Comparison of ENCODE assay signal across 8 mouse cellular contexts in genomic region chr7:6918267-6918666, GRCm38 (mm10).
DNase-seq lines count a peak whose midpoint lies in the region; ATAC-seq and TF ChIP-seq lines count a peak whose summit lies in the region.

No protein-coding gene starts in this region.

- peak; percentile 63 for TF ChIP-seq CTCF in liver, embryonic 14.5 days (IDR thresholded peaks at IDR 0.05; ENCODE audit: low read depth)

- no peaks in the 10 kb centered on the region for H3K9me3 ChIP-seq in ES-E14 (ENCODE audit: control insufficient read depth, insufficient read depth, low read depth, low read length)
- no peaks in the 10 kb centered on the region for H3K9me3 ChIP-seq in forebrain, embryonic 15.5 days
- no peaks in the 10 kb centered on the region for H3K9me3 ChIP-seq in liver, embryonic 14.5 days (ENCODE audit: control insufficient read depth, low read length)
- no peaks in the 10 kb centered on the region for H3K9me3 ChIP-seq in neural tube, embryonic 15.5 days (replicated peaks)

- no peaks in the 10 kb centered on the region for H3K36me3 ChIP-seq in ES-E14 (ENCODE audit: control insufficient read depth, insufficient read depth, low read length, poor library complexity, severe bottlenecking)
- H3K36me3 ChIP-seq in forebrain, embryonic 15.5 days, result no peaks in the 10 kb centered on the region
- H3K36me3 ChIP-seq in liver, embryonic 14.5 days (replicated peaks; ENCODE audit: control insufficient read depth, insufficient read depth, low read depth), result no peaks in the 10 kb centered on the region
- H3K36me3 ChIP-seq in neural tube, embryonic 15.5 days, result no peaks in the 10 kb centered on the region

- H3K27ac ChIP-seq in ES-E14 (ENCODE audit: insufficient read depth, low read depth, low read length, poor library complexity, severe bottlenecking), result no peak overlapping the region
- H3K27ac ChIP-seq in forebrain, embryonic 15.5 days (replicated peaks), result no peak overlapping the region
- no peak overlapping the region for H3K27ac ChIP-seq in liver, embryonic 14.5 days
- H3K27ac ChIP-seq in neural tube, embryonic 15.5 days (replicated peaks), result peak overlapping the region; percentile 54

- peak; percentile 78 for DNase-seq in ES-E14 (ENCODE audit: low read depth, low spot score)
- peak; percentile 73 for DNase-seq in cerebellum, adult 11 months
- DNase-seq in heart, postnatal 14 days, result peak; percentile 85 to 88
- DNase-seq in kidney, postnatal 4 days, result peak; percentile 96 to 97
- DNase-seq in liver, embryonic 14.5 days (ENCODE audit: low read depth in 3 of 3, low spot score in 3 of 3), result peak; percentile 23 to 31 (median 27)
- DNase-seq in thymus, postnatal 36 days, result peak; percentile 16 to 27

- H3K4me3 ChIP-seq in ES-E14 (ENCODE audit: insufficient read depth in 1 of 2, low read depth in 1 of 2, low read length in 2 of 2, poor library complexity in 1 of 2, severe bottlenecking in 1 of 2), result no peak overlapping the region
- H3K4me3 ChIP-seq in forebrain, embryonic 15.5 days, result no peak overlapping the region
- H3K4me3 ChIP-seq in liver, embryonic 14.5 days (ENCODE audit: insufficient read depth in 1 of 2, low read depth in 2 of 2, low read length in 2 of 2), result no peak overlapping the region
- H3K4me3 ChIP-seq in neural tube, embryonic 15.5 days (replicated peaks), result no peak overlapping the region

- peak; percentile 71 for ATAC-seq in forebrain, embryonic 15.5 days (replicated peaks)
- ATAC-seq in liver, embryonic 14.5 days (ENCODE audit: insufficient read depth), result no peak
- ATAC-seq in neural tube, embryonic 15.5 days (ENCODE audit: low FRiP score), result peak; percentile 74

- in situ Hi-C loops in ES-E14 (cut with MboI; ENCODE audit: low sequenced_read_pairs in 2 of 2, unreplicated experiment in 2 of 2), result no loop called here

- TF ChIP-seq EP300 in liver, embryonic 14.5 days (IDR thresholded peaks at IDR 0.05; ENCODE audit: low read depth), result no peak

- H3K4me1 ChIP-seq in ES-E14 (ENCODE audit: control insufficient read depth in 2 of 2, insufficient read depth in 2 of 2, low read length in 2 of 2, poor library complexity in 1 of 2), result no peaks in the 10 kb centered on the region
- peaks cover 11% of the 10 kb centered on the region for H3K4me1 ChIP-seq in forebrain, embryonic 15.5 days
- peaks cover 0 to 6% of the 10 kb centered on the region in 2 experiments; a peak in 2 of 4 replicates for H3K4me1 ChIP-seq in liver, embryonic 14.5 days (replicated peaks; ENCODE audit: control insufficient read depth in 2 of 2, insufficient read depth in 2 of 2, low read length in 1 of 2)
- H3K4me1 ChIP-seq in neural tube, embryonic 15.5 days, result peaks cover 21% of the 10 kb centered on the region

- H3K4me2 ChIP-seq in forebrain, embryonic 15.5 days (replicated peaks), result no peak overlapping the region
- H3K4me2 ChIP-seq in liver, embryonic 14.5 days (ENCODE audit: low read depth), result no peak overlapping the region
- H3K4me2 ChIP-seq in neural tube, embryonic 15.5 days, result no peak overlapping the region

- WGBS in forebrain, embryonic 15.5 days, result 10% methylated on average over 10 of the region's 10 CpGs
- WGBS in liver, embryonic 14.5 days (ENCODE audit: insufficient replicate concordance), result 11% methylated on average over 10 of the region's 10 CpGs
- 13% methylated on average over 10 of the region's 10 CpGs for WGBS in neural tube, embryonic 15.5 days

- no peak overlapping the region for H3K9ac ChIP-seq in ES-E14 (ENCODE audit: insufficient read depth, low read depth, low read length, poor library complexity, severe bottlenecking)
- no peak overlapping the region for H3K9ac ChIP-seq in forebrain, embryonic 15.5 days (replicated peaks)
- no peak overlapping the region for H3K9ac ChIP-seq in liver, embryonic 14.5 days (replicated peaks)
- H3K9ac ChIP-seq in neural tube, embryonic 15.5 days (replicated peaks), result no peak overlapping the region

- H3K27me3 ChIP-seq in forebrain, embryonic 15.5 days, result no peaks in the 10 kb centered on the region
- H3K27me3 ChIP-seq in liver, embryonic 14.5 days (ENCODE audit: control insufficient read depth, insufficient read depth, low read length), result no peaks in the 10 kb centered on the region
- H3K27me3 ChIP-seq in neural tube, embryonic 15.5 days (replicated peaks), result no peaks in the 10 kb centered on the region

- intact Hi-C loops in heart, postnatal 14 days (cut with DNase I), result loop anchor here (2.0 to 10.0 kb wide), 4 partner anchors 113 to 561 kb away; partner anchors contain the start of genes Peg3 and Usp29

TF ChIP-seq in ES-E14, 5 proteins besides CTCF, POLR2A, EP300 and RAD21:
- TF ChIP-seq CHD2 (IDR thresholded peaks at IDR 0.05; ENCODE audit: low read depth, low read length) (no peak), ZC3H11A (IDR thresholded peaks at IDR 0.05; ENCODE audit: borderline replicate concordance, low read depth, low read length) (peak; percentile 60; the same call in 1 of the 2 replicates)

Comparison
In these comparisons a context has a peak if more than half of its experiments do, and no peak if none do; other contexts are left out.
1. DNase-seq: peak in every context shown above with its lines; median percentile 96 in kidney, postnatal 4 days; 86 in heart, postnatal 14 days; 78 in ES-E14; 73 in cerebellum, adult 11 months; 27 in liver, embryonic 14.5 days; 22 in thymus, postnatal 36 days.